Mouse (Mus musculus) MEL (cell line): ENCODE data around the gene Gpr19.

Experiments used
- CTCF ChIP-seq, 3 experiments: IDR thresholded peaks in 2 of 3; conservative IDR thresholded peaks in 1 of 3; 2 replicates each; pipeline ENCODE4 v1.5.1; 2011 to 2012; ENCODE audit warnings: low read length in 3 of 3, low read depth in 2 of 3, mild to moderate bottlenecking in 2 of 3, improper control_type of control experiment in 1 of 3, inconsistent platforms in 1 of 3, mixed read lengths in 1 of 3, moderate library complexity in 1 of 3; ENCODE audit not compliant: control insufficient read depth in 1 of 3, insufficient read depth in 1 of 3, poor library complexity in 1 of 3, severe bottlenecking in 1 of 3
- EP300 ChIP-seq, 2 experiments: IDR thresholded peaks; 2 replicates each; pipeline ENCODE4 v1.6.1; 2011; ENCODE audit warnings: improper control_type of control experiment in 2 of 2, low read length in 2 of 2, low read depth in 1 of 2, mild to moderate bottlenecking in 1 of 2
- MAX ChIP-seq: IDR thresholded peaks from 2 replicates; pipeline ENCODE4 v1.6.1; 2011; ENCODE audit warnings: low read length, improper control_type of control experiment
- MAZ ChIP-seq: IDR thresholded peaks from 2 replicates; pipeline ENCODE4 v1.6.1; 2012; ENCODE audit warnings: low read depth, mild to moderate bottlenecking, inconsistent platforms, low read length, improper control_type of control experiment
- POLR2A ChIP-seq, 2 experiments: IDR thresholded peaks; 2 replicates each; pipeline ENCODE4 v1.6.1; 2011 to 2012; ENCODE audit warnings: low read length in 2 of 2, mild to moderate bottlenecking in 2 of 2, control low read depth in 1 of 2, improper control_type of control experiment in 1 of 2, low read depth in 1 of 2, moderate library complexity in 1 of 2; ENCODE audit not compliant: control insufficient read depth in 1 of 2, insufficient read depth in 1 of 2, poor library complexity in 1 of 2
- RAD21 ChIP-seq: IDR thresholded peaks from 2 replicates; pipeline ENCODE4 v1.6.1; 2011; ENCODE audit warnings: mild to moderate bottlenecking, low read depth, low read length, improper control_type of control experiment
- TAL1 ChIP-seq: IDR thresholded peaks from 2 replicates; pipeline ENCODE4 v1.6.1; 2012; ENCODE audit warnings: mild to moderate bottlenecking, inconsistent platforms, low read length, moderate library complexity, mixed read lengths
- TBP ChIP-seq: IDR thresholded peaks from 2 replicates; pipeline ENCODE4 v1.8.0; 2011; ENCODE audit warnings: low read depth, low read length, improper control_type of control experiment
- USF1 ChIP-seq: IDR thresholded peaks from 2 replicates; pipeline ENCODE4 v1.6.1; 2014; ENCODE audit warnings: low read depth, mild to moderate bottlenecking, inconsistent platforms, low read length, improper control_type of control experiment, moderate library complexity
- ZMIZ1 ChIP-seq: IDR thresholded peaks from 2 replicates; pipeline ENCODE4 v1.6.1; 2012; ENCODE audit warnings: low read depth, mild to moderate bottlenecking, inconsistent platforms, low read length, improper control_type of control experiment, moderate library complexity

DNA sequence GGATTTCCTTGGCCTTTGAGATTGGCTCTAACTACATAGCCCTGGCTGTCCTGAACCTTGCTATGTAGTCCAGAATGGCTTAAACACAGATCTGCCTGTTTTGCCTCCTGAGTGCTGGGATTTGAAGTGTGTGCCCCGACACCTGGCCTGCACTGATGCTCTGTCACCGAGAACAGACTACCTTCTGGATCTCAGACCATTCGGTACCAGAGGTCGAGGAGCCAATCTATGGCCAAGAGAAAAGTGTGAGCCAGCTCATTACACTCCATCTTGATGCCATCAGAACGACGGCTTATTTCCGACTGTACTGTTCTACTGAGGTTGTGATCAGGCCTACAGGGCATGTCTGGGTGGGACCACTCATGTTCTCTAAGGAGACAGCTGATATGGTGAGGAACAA, 32.3 kb downstream of the Gpr19 start:
- TF ChIP-seq RAD21: no peak
- no peak for TF ChIP-seq EP300 (IDR thresholded peaks at IDR 0.05; ENCODE audit: low read depth in 1 of 2, low read length in 2 of 2)
- TF ChIP-seq CTCF (IDR thresholded peaks at IDR 0.05 in 2 of 3, conservative IDR thresholded peaks at IDR 0.05 in 1 of 3; ENCODE audit: control insufficient read depth in 1 of 3, insufficient read depth in 1 of 3, low read depth in 2 of 3, low read length in 3 of 3, poor library complexity in 1 of 3, severe bottlenecking in 1 of 3): no peak
- TF ChIP-seq ZMIZ1: no peak
- TF ChIP-seq POLR2A (IDR thresholded peaks at IDR 0.05; ENCODE audit: control insufficient read depth in 1 of 2, insufficient read depth in 1 of 2, low read depth in 1 of 2, low read length in 2 of 2, poor library complexity in 1 of 2): no peak
- no peak for TF ChIP-seq MAX
- no peak for TF ChIP-seq MAZ
- TF ChIP-seq TAL1: no peak
- no peak for TF ChIP-seq USF1
- no peak for TF ChIP-seq TBP
